Mouse (Mus musculus) cerebellum, adult 8-10 months (tissue): ENCODE measurements at regions not wholly inside any gene's neighbourhood (a gene's known extent, or its start where the extent isn't known, plus 50 kb on each side); places are given as distances from the start of the nearest gene placed in this dataset.
A peak's percentile ranks its signal among the peaks of the same experiment; 100 is the strongest.
"Not testable (repeated sequence)": the region's sequence is repeated elsewhere in the genome, so short reads cannot be mapped to it uniquely, and the experiment has no call there.

ENCODE experiments used
- DNase-seq: peaks from one replicate; pipeline ENCODE4 v3.0.0; 2022

- DNase-seq = peak; percentile 3
Observed at GRCm38 (mm10) chr1:18058211-18058971, 87.3 kb downstream of the Crisp4 start.

GRCm38 (mm10) chr1:18057646-18058210 is 88.0 kb downstream of the Crisp4 start:
- DNase-seq = no peak

- not testable (repeated sequence) for DNase-seq
Observed at GRCm38 (mm10) chr1:18057003-18057402, 88.7 kb downstream of the Crisp4 start.

GRCm38 (mm10) chr1:18030226-18030625 is 115.5 kb downstream of the Crisp4 start:
- DNase-seq = no peak

DNA sequence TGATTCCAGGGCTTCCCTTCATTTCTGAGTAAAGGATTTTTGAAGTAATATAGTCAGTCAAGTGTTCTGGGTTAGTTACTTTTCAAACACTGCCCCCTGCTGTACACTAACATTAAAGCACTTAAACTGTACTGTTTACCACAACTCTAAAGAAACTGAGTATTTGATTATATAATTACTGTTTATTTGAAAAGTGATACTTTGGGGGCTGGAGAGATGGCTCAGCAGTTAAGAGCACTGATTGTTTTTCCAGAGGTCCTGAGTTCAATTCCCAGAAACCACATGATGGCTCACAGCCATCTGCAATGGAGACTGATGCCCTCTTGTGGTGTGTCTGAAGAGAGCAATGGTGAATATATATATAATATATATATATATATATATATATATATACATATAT is 132.8 kb downstream of the Crisp4 start:
- DNase-seq = peak; percentile 0

DNA sequence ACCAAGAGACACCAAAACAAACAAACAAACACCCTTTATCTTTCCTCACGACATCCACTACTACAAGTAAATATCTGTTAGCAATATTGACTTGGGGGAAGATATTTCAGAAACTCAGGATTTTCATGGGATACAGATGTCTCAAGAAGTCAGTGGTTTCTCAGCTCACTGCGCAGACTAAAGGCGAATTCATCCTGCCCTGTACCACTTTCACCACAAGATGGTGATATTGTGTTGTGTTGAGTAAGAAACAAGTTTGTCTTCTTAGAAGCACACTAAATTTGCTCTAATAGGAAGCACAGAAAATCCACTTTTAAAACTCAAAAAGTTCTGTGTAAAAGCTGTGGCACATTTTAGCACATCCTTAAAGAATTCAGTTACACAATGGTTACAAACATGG is 165.1 kb downstream of the Crisp4 start:
- peak; percentile 3 for DNase-seq

DNA sequence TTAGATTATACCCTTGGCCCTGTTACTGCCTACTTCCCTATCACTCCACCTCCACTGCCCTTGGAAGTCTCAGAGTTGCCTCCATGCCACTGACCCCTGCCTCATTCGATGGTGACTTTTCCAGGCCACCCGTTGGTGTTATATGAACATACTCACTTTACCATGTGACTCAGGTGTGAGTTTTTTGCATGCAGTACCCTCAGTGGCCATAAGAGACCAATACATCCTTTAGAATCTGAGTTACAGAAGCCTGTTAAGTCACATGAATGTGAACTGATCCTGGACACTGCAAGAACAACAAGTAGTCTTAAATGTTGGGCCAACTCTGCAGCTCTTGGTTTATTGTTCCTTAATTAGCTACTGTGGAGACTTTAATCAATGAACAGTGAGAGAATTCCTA is 167.6 kb downstream of the Crisp4 start:
- DNase-seq = no peak

- not testable (repeated sequence) for DNase-seq
Observed at GRCm38 (mm10) chr1:17956881-17957280, 188.8 kb downstream of the Crisp4 start.

DNA sequence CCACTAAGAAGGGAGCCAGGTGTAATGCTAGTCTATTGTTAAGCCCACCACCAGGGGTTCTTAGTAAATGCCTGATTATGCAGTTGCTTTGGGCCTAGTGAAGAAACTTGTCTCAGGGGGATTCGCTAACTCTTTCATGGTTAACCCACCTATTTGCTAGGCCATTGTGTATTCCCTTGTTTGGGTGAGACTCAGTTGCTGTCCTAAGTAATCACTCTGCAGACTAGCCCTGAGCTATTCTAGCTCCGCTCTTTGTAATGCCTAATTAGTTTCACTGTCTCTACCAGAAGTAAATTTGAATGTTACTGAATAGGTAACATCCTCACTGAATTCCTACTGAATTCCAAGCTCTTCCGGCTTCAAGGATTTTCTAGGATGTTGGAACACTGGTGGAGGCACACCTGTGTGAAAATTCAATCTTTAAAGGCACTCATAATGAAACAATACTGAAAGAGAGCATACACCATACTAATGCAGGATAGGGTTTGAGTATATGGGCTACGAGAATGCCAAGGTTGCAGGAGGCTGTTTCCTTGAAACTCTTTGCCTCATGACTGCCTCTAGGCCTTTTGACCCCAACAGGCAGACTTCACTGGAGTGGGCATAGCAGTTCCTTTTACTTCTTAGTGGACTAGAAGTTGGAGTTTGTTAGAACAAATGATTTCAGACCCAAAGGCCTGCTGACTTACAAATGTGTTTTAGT is 213.4 kb downstream of the Crisp4 start:
- DNase-seq = not testable (repeated sequence)
